ENCODE assay signal across 28 mouse cellular contexts in genomic region chr11:22998308-22998707, GRCm38 (mm10). TPM values are rescaled to one million over a fixed set of nuclear protein-coding genes. Genes with fewer than 3 reads are reported as not detected.
DNase-seq lines count a peak whose midpoint lies in the region; ATAC-seq and TF ChIP-seq lines count a peak whose summit lies in the region.
"Had no signal": no experiment of that assay in that cellular context is flagged by ENCODE, and none has a peak within 500 bp of the region (broad histone marks: within the 10 kb centered on the region; RNA-seq: fewer than 3 reads in every experiment).

No protein-coding gene starts in this region.

- TF ChIP-seq CTCF in MEL (IDR thresholded peaks at IDR 0.05 in 2 of 3, conservative IDR thresholded peaks at IDR 0.05 in 1 of 3; ENCODE audit: control insufficient read depth in 1 of 3, insufficient read depth in 1 of 3, low read depth in 2 of 3, low read length in 3 of 3, poor library complexity in 1 of 3, severe bottlenecking in 1 of 3) = no peak
- no peak for TF ChIP-seq CTCF in liver, postnatal 0 days (IDR thresholded peaks at IDR 0.05; ENCODE audit: low read depth)

- TF ChIP-seq EP300 in MEL (IDR thresholded peaks at IDR 0.05; ENCODE audit: low read depth in 1 of 2, low read length in 2 of 2) = peak; percentile 41 to 55; a peak in 2 of 4 replicates
- no peak for TF ChIP-seq EP300 in liver, postnatal 0 days (IDR thresholded peaks at IDR 0.05; ENCODE audit: low read depth)

- DNase-seq in MEL (ENCODE audit: low read depth, low spot score) = peak; percentile 70
- DNase-seq in liver, postnatal 0 days = no peak
- DNase-seq in gastrocnemius, postnatal 14 days = no peak
- DNase-seq in Muller cell, postnatal 12 days (ENCODE audit: inconsistent ontology term) = no peak
- no peak for DNase-seq in ovary, postnatal 14 days (ENCODE audit: low spot score)
- DNase-seq: adrenal gland, adult 2 months; adrenal gland, postnatal 36 days; cerebellum, adult 8-10 months; cerebellum, postnatal 36 days; gastrocnemius, adult 2 months; heart, postnatal 14 days; kidney, adult 8-10 months; kidney, postnatal 4 days; layer of hippocampus, postnatal 36 days; left cerebral cortex, postnatal 4 days; right cerebral cortex, postnatal 25 days; thymus, postnatal 14 days had no signal

- TF ChIP-seq POLR2A in MEL (IDR thresholded peaks at IDR 0.05; ENCODE audit: control insufficient read depth in 1 of 2, insufficient read depth in 1 of 2, low read depth in 1 of 2, low read length in 2 of 2, poor library complexity in 1 of 2) = no peak

- H3K79me2 ChIP-seq in MEL (ENCODE audit: control insufficient read depth, insufficient read depth, low read length, poor library complexity) = peaks cover 21% of the 10 kb centered on the region

- no peak overlapping the region for H3K9ac ChIP-seq in MEL (ENCODE audit: control insufficient read depth, low read depth, low read length, poor library complexity, severe bottlenecking)
- peak overlapping the region; percentile 24; the same call in 1 of the 2 replicates for H3K9ac ChIP-seq in liver, embryonic 12.5 days
- no peak overlapping the region for H3K9ac ChIP-seq in liver, postnatal 0 days (replicated peaks)
- H3K9ac ChIP-seq: limb, embryonic 15.5 days; lung, embryonic 15.5 days; midbrain, embryonic 13.5 days had no signal

- H3K4me3 ChIP-seq in MEL (ENCODE audit: control insufficient read depth in 1 of 2, insufficient read depth in 1 of 2, low read depth in 2 of 2, low read length in 2 of 2) = no peak overlapping the region
- H3K4me3 ChIP-seq in liver, embryonic 12.5 days = no peak overlapping the region
- no peak overlapping the region for H3K4me3 ChIP-seq in liver, postnatal 0 days (ENCODE audit: low read depth, low read length)
- H3K4me3 ChIP-seq: gastrocnemius, adult 2 months; hindbrain, embryonic 10.5 days; limb, embryonic 15.5 days; lung, embryonic 15.5 days; midbrain, embryonic 13.5 days had no signal

- H3K36me3 ChIP-seq in MEL (ENCODE audit: control insufficient read depth in 1 of 2, insufficient read depth in 2 of 2, low read length in 2 of 2) = peaks cover 45 to 86% of the 10 kb centered on the region in 2 experiments
- H3K36me3 ChIP-seq in liver, embryonic 12.5 days = peaks cover 94% of the 10 kb centered on the region
- peaks cover 82% of the 10 kb centered on the region for H3K36me3 ChIP-seq in liver, postnatal 0 days (replicated peaks; ENCODE audit: insufficient read depth, low read length)

- peak overlapping the region; percentile 41 for H3K4me2 ChIP-seq in liver, embryonic 12.5 days
- H3K4me2 ChIP-seq in liver, postnatal 0 days (ENCODE audit: low read depth, low read length) = peak overlapping the region; percentile 28; the same call in 1 of the 2 replicates
- H3K4me2 ChIP-seq: limb, embryonic 15.5 days; lung, embryonic 15.5 days; midbrain, embryonic 13.5 days had no signal

- H3K27me3 ChIP-seq in MEL (ENCODE audit: control insufficient read depth in 1 of 2, insufficient read depth in 2 of 2, low read length in 2 of 2) = no peaks in the 10 kb centered on the region
- H3K27me3 ChIP-seq in liver, embryonic 12.5 days (replicated peaks) = no peaks in the 10 kb centered on the region
- no peaks in the 10 kb centered on the region for H3K27me3 ChIP-seq in liver, postnatal 0 days (ENCODE audit: insufficient read depth, low read length)
- H3K27me3 ChIP-seq: limb, embryonic 15.5 days; lung, embryonic 15.5 days; midbrain, embryonic 13.5 days had no signal

- H3K27ac ChIP-seq in MEL (ENCODE audit: control insufficient read depth, low read depth, low read length) = no peak overlapping the region
- peak overlapping the region; percentile 74 for H3K27ac ChIP-seq in liver, embryonic 12.5 days
- H3K27ac ChIP-seq in liver, postnatal 0 days (ENCODE audit: low read depth) = no peak overlapping the region
- H3K27ac ChIP-seq: gastrocnemius, adult 2 months; hindbrain, embryonic 10.5 days; kidney, postnatal 0 days; limb, embryonic 15.5 days; lung, embryonic 15.5 days; midbrain, embryonic 13.5 days had no signal

- intact Hi-C loops in gastrocnemius, postnatal 14 days (cut with DNase I; ENCODE audit: low total_unique reads) = no loop called here

- H3K4me1 ChIP-seq in MEL (ENCODE audit: control insufficient read depth in 1 of 2, insufficient read depth in 2 of 2, low read length in 2 of 2) = peaks cover 10% of the 10 kb centered on the region in 2 experiments; a peak in 2 of 4 replicates
- H3K4me1 ChIP-seq in liver, embryonic 12.5 days = peaks cover 22% of the 10 kb centered on the region
- H3K4me1 ChIP-seq in liver, postnatal 0 days (ENCODE audit: insufficient read depth) = no peaks in the 10 kb centered on the region
- H3K4me1 ChIP-seq: hindbrain, embryonic 10.5 days; limb, embryonic 15.5 days; lung, embryonic 15.5 days; midbrain, embryonic 13.5 days had no signal

- H3K9me3 ChIP-seq in MEL (replicated peaks; ENCODE audit: insufficient read depth, low read length) = no peaks in the 10 kb centered on the region
- no peaks in the 10 kb centered on the region for H3K9me3 ChIP-seq in liver, embryonic 12.5 days (replicated peaks)
- no peaks in the 10 kb centered on the region for H3K9me3 ChIP-seq in liver, postnatal 0 days (ENCODE audit: low read length)
- H3K9me3 ChIP-seq: hindbrain, embryonic 10.5 days; limb, embryonic 15.5 days; lung, embryonic 15.5 days; midbrain, embryonic 13.5 days had no signal

- TF ChIP-seq RAD21 in MEL (IDR thresholded peaks at IDR 0.05; ENCODE audit: low read depth, low read length) = no peak

- 42% methylated on average over 1 of the region's 1 CpGs for WGBS in liver, embryonic 12.5 days (ENCODE audit: insufficient replicate concordance)
- WGBS in liver, postnatal 0 days (ENCODE audit: insufficient replicate concordance) = 59% methylated on average over 1 of the region's 1 CpGs

- ATAC-seq in erythroblast, adult 5-6 weeks (replicated peaks; ENCODE audit: low FRiP score, poor library complexity, severe bottlenecking) = peak; percentile 94
- ATAC-seq in liver, embryonic 12.5 days = peak; percentile 97
- ATAC-seq in liver, postnatal 0 days = peak; percentile 80
- ATAC-seq: activated CD4-positive, CD25-positive, alpha-beta regulatory T cell, adult 4 months; CD4-positive, CD25-positive, alpha-beta regulatory T cell, adult 4 months; forebrain, embryonic 16.5 days; hindbrain, embryonic 16.5 days; midbrain, embryonic 13.5 days had no signal

TF ChIP-seq in MEL, 35 proteins besides CTCF, POLR2A, EP300 and RAD21 (continues in another document):
- peak; percentile 89 for TF ChIP-seq GATA1 (IDR thresholded peaks at IDR 0.05; ENCODE audit: low read depth, low read length)

RNA-seq across cellular contexts. Expression of gene Cct4, which starts 8.0 kb away (rescaled TPM):
- 552 and 588 TPM in 2 replicates for total RNA-seq in MEL (2012; rRNA removed)
- 100 to 1,000 TPM; 387 to 567 TPM for polyA plus RNA-seq in MEL (2012; ENCODE audit: insufficient read depth in 1 of 2, insufficient read length in 2 of 2, low read depth in 1 of 2, low replicate concordance in 2 of 2, missing spikeins in 1 of 2)
- 66.0 and 82.0 TPM in 2 replicates for total RNA-seq in erythroblast, adult 5-6 weeks (2015; ENCODE audit: low replicate concordance)
- 46.6 and 49.6 TPM in 2 replicates for total RNA-seq in erythroblast, adult 5-6 weeks (2017; ENCODE audit: low replicate concordance)
- polyA plus RNA-seq in liver, embryonic 12.5 days (2016; fragmentation: Nextera tagmentation; extraction: Ambion mirVana) = 240 and 269 TPM in 2 replicates
- 84.3 and 86.6 TPM in 2 replicates for polyA plus RNA-seq in liver, postnatal 0 days (2015; fragmentation: Nextera tagmentation; extraction: Ambion mirVana)
- total RNA-seq in gastrocnemius, postnatal 14 days (2021) = 100 to 1,000 TPM in 1 of 2 experiments, 10 to 100 TPM in 1; 93.9 to 104 TPM

RNA-seq across cellular contexts. Expression of gene Fam161a, which starts 9.0 kb away (rescaled TPM):
- 0.27 and 0.65 TPM in 2 replicates for total RNA-seq in MEL (2012; rRNA removed)
- polyA plus RNA-seq in MEL (2012; ENCODE audit: insufficient read depth in 1 of 2, insufficient read length in 2 of 2, low read depth in 1 of 2, low replicate concordance in 2 of 2, missing spikeins in 1 of 2) = 1 to 10 TPM in 1 of 2 experiments, not detected in 1; 1.0 TPM
- total RNA-seq in erythroblast, adult 5-6 weeks (2015; ENCODE audit: low replicate concordance) = 2.3 TPM in 1 of 2 replicates, not detected in the other
- 2.4 and 9.3 TPM in 2 replicates for total RNA-seq in erythroblast, adult 5-6 weeks (2017; ENCODE audit: low replicate concordance)
- 0.65 and 0.85 TPM in 2 replicates for polyA plus RNA-seq in liver, embryonic 12.5 days (2016; fragmentation: Nextera tagmentation; extraction: Ambion mirVana)
- polyA plus RNA-seq in liver, postnatal 0 days (2015; fragmentation: Nextera tagmentation; extraction: Ambion mirVana) = 1.5 and 1.6 TPM in 2 replicates
- 1 to 10 TPM; 1.7 TPM for total RNA-seq in gastrocnemius, postnatal 14 days (2021)

RNA-seq across cellular contexts. Expression of gene Commd1, which starts 16.1 kb away (rescaled TPM):
- 113 and 128 TPM in 2 replicates for total RNA-seq in MEL (2012; rRNA removed)
- 100 to 1,000 TPM in 1 of 2 experiments, not detected in 1; 102 TPM for polyA plus RNA-seq in MEL (2012; ENCODE audit: insufficient read depth in 1 of 2, insufficient read length in 2 of 2, low read depth in 1 of 2, low replicate concordance in 2 of 2, missing spikeins in 1 of 2)
- total RNA-seq in erythroblast, adult 5-6 weeks (2015; ENCODE audit: low replicate concordance) = 11.3 and 30.9 TPM in 2 replicates
- 26.3 and 36.5 TPM in 2 replicates for total RNA-seq in erythroblast, adult 5-6 weeks (2017; ENCODE audit: low replicate concordance)
- polyA plus RNA-seq in liver, embryonic 12.5 days (2016; fragmentation: Nextera tagmentation; extraction: Ambion mirVana) = 219 and 222 TPM in 2 replicates
- 157 and 160 TPM in 2 replicates for polyA plus RNA-seq in liver, postnatal 0 days (2015; fragmentation: Nextera tagmentation; extraction: Ambion mirVana)
- total RNA-seq in gastrocnemius, postnatal 14 days (2021) = 100 to 1,000 TPM; 117 to 122 TPM

RNA-seq across cellular contexts. Expression of gene Gm28048, which starts 16.4 kb away (rescaled TPM):
- total RNA-seq in MEL (2012; rRNA removed) = 11.8 and 15.0 TPM in 2 replicates
- polyA plus RNA-seq in MEL (2012; ENCODE audit: insufficient read depth in 1 of 2, insufficient read length in 2 of 2, low read depth in 1 of 2, low replicate concordance in 2 of 2, missing spikeins in 1 of 2) = 1 to 10 TPM in 1 of 2 experiments, not detected in 1; 8.6 TPM
- 11.7 and 25.6 TPM in 2 replicates for total RNA-seq in erythroblast, adult 5-6 weeks (2015; ENCODE audit: low replicate concordance)
- total RNA-seq in erythroblast, adult 5-6 weeks (2017; ENCODE audit: low replicate concordance) = 9.3 and 14.2 TPM in 2 replicates
- 10.2 and 10.9 TPM in 2 replicates for polyA plus RNA-seq in liver, embryonic 12.5 days (2016; fragmentation: Nextera tagmentation; extraction: Ambion mirVana)
- 11.7 and 13.0 TPM in 2 replicates for polyA plus RNA-seq in liver, postnatal 0 days (2015; fragmentation: Nextera tagmentation; extraction: Ambion mirVana)
- 1 to 10 TPM; 3.2 to 3.6 TPM for total RNA-seq in gastrocnemius, postnatal 14 days (2021)
- polyA plus RNA-seq: adrenal gland, adult 2 months had no signal

RNA-seq across cellular contexts. Expression of gene Zrsr1, which starts 26.5 kb away (rescaled TPM):
- 10.4 and 11.3 TPM in 2 replicates for total RNA-seq in MEL (2012; rRNA removed)
- polyA plus RNA-seq in MEL (2012; ENCODE audit: insufficient read depth in 1 of 2, insufficient read length in 2 of 2, low read depth in 1 of 2, low replicate concordance in 2 of 2, missing spikeins in 1 of 2) = 10 to 100 TPM in 1 of 2 experiments, not detected in 1; 15.8 TPM
- total RNA-seq in erythroblast, adult 5-6 weeks (2015; ENCODE audit: low replicate concordance) = 103 and 104 TPM in 2 replicates
- total RNA-seq in erythroblast, adult 5-6 weeks (2017; ENCODE audit: low replicate concordance) = 198 and 259 TPM in 2 replicates
- polyA plus RNA-seq in liver, embryonic 12.5 days (2016; fragmentation: Nextera tagmentation; extraction: Ambion mirVana) = 2.3 and 2.8 TPM in 2 replicates
- 1.5 and 2.2 TPM in 2 replicates for polyA plus RNA-seq in liver, postnatal 0 days (2015; fragmentation: Nextera tagmentation; extraction: Ambion mirVana)
- total RNA-seq in gastrocnemius, postnatal 14 days (2021) = 10 to 100 TPM in 1 of 2 experiments, 1 to 10 TPM in 1; 8.8 to 10.5 TPM
